Mouse (Mus musculus) urinary bladder, postnatal 36 days (tissue): Measurements from ENCODE around the gene Sel1l3.

ENCODE experiments used
- DNase-seq, 2 experiments: peaks; one replicate each; pipeline ENCODE4 v3.0.0; 2022; ENCODE audit warnings: low spot score in 2 of 2, mixed read lengths in 1 of 2

Sel1l3 gene

GRCm38 (mm10) chr5:53213711-53214352 is at the start of gene Sel1l3:
TSS of gene Sel1l3 (minus strand) at chr5:53213927.
- DNase-seq: no peak

- DNase-seq: no peak
Measured at GRCm38 (mm10) chr5:53261999-53262398, 48.3 kb upstream of the Sel1l3 start.

- DNase-seq: no peak
Measured at GRCm38 (mm10) chr5:53259894-53260293, 46.2 kb upstream of the Sel1l3 start.

GRCm38 (mm10) chr5:53258038-53258786 is 44.5 kb upstream of the Sel1l3 start:
- no peak for DNase-seq

- DNase-seq: no peak
Measured at GRCm38 (mm10) chr5:53254821-53255220, 41.1 kb upstream of the Sel1l3 start.

- DNase-seq: no peak
Measured at GRCm38 (mm10) chr5:53254154-53254553, 40.4 kb upstream of the Sel1l3 start.

- DNase-seq: no peak
Measured at GRCm38 (mm10) chr5:53249431-53250061, 35.8 kb upstream of the Sel1l3 start.

- no peak for DNase-seq
Measured at GRCm38 (mm10) chr5:53248499-53248898, 34.8 kb upstream of the Sel1l3 start.

GRCm38 (mm10) chr5:53243933-53244332 is 30.2 kb upstream of the Sel1l3 start:
- no peak for DNase-seq

GRCm38 (mm10) chr5:53242865-53243499 is 29.3 kb upstream of the Sel1l3 start:
- DNase-seq: no peak

- no peak for DNase-seq
Measured at GRCm38 (mm10) chr5:53241963-53242362, 28.2 kb upstream of the Sel1l3 start.

- DNase-seq: peak; percentile 29 to 39
Measured at GRCm38 (mm10) chr5:53241109-53241508, 27.4 kb upstream of the Sel1l3 start.

GRCm38 (mm10) chr5:53239831-53240440 is 26.2 kb upstream of the Sel1l3 start:
- DNase-seq: no peak

GRCm38 (mm10) chr5:53239189-53239588 is 25.5 kb upstream of the Sel1l3 start:
- DNase-seq: no peak

GRCm38 (mm10) chr5:53238761-53239160 is 25.0 kb upstream of the Sel1l3 start:
- peak in 1 of 2 experiments; percentile 6 for DNase-seq

GRCm38 (mm10) chr5:53236749-53237148 is 23.0 kb upstream of the Sel1l3 start:
- DNase-seq: no peak

- DNase-seq: peak in 1 of 2 experiments; percentile 52
Measured at GRCm38 (mm10) chr5:53236136-53236535, 22.4 kb upstream of the Sel1l3 start.

- DNase-seq: no peak
Measured at GRCm38 (mm10) chr5:53235551-53235950, 21.8 kb upstream of the Sel1l3 start.

- no peak for DNase-seq
Measured at GRCm38 (mm10) chr5:53230560-53230959, 16.8 kb upstream of the Sel1l3 start.

- DNase-seq: no peak
Measured at GRCm38 (mm10) chr5:53225434-53225833, 11.7 kb upstream of the Sel1l3 start.

- no peak for DNase-seq
Measured at GRCm38 (mm10) chr5:53214801-53215200, 1.1 kb upstream of the Sel1l3 start.

- DNase-seq: no peak
Measured at GRCm38 (mm10) chr5:53214362-53214761, 635 bp upstream of the Sel1l3 start.
